Mouse (Mus musculus) neural tube, embryonic 13.5 days (tissue): ENCODE measurements around the gene Apoa2. TPM values are rescaled to one million over a fixed set of nuclear protein-coding genes. Genes with fewer than 3 reads are reported as not detected.

ENCODE experiments used
- ATAC-seq: fragments of 200-750 bp; cut with Nextera tagmentation; 2 replicates; pipeline ENCODE4 v1.8.0; 2017; ENCODE audit warnings: low read depth, mild to moderate bottlenecking, moderate TSS enrichment, moderate library complexity
- H3K27ac ChIP-seq: fragments of 300-500 bp; sonication (generic); replicated peaks from 2 replicates; pipeline ENCODE4 v1.5.1; 2015; ENCODE audit warnings: moderate library complexity, mild to moderate bottlenecking, inconsistent platforms
- H3K27me3 ChIP-seq: fragments of 300-500 bp; sonication (generic); 2 replicates; pipeline ENCODE4 v1.6.1; 2015; ENCODE audit warnings: mild to moderate bottlenecking, inconsistent platforms
- H3K36me3 ChIP-seq: fragments of 300-500 bp; sonication (generic); 2 replicates; pipeline ENCODE4 v1.6.1; 2015; ENCODE audit warnings: mild to moderate bottlenecking, inconsistent platforms
- H3K4me1 ChIP-seq: fragments of 300-500 bp; sonication (generic); replicated peaks from 2 replicates; pipeline ENCODE4 v1.6.1; 2015; ENCODE audit warnings: inconsistent platforms
- H3K4me2 ChIP-seq: fragments of 300-500 bp; sonication (generic); 2 replicates; pipeline ENCODE4 v1.6.1; 2015; ENCODE audit warnings: inconsistent platforms, mild to moderate bottlenecking, moderate library complexity
- H3K4me3 ChIP-seq: fragments of 300-500 bp; sonication (generic); 2 replicates; pipeline ENCODE4 v1.5.1; 2015; ENCODE audit warnings: mild to moderate bottlenecking, inconsistent platforms
- H3K9ac ChIP-seq: fragments of 300-500 bp; sonication (generic); 2 replicates; pipeline ENCODE4 v1.6.1; 2015; ENCODE audit warnings: moderate library complexity, mild to moderate bottlenecking, inconsistent platforms
- H3K9me3 ChIP-seq: fragments of 300-500 bp; sonication (generic); 2 replicates; pipeline ENCODE4 v1.6.1; 2016; ENCODE audit warnings: inconsistent platforms
- WGBS: fragments of 180-500 bp; shearing (Covaris S2); methylation state at CpG from one replicate; pipeline ENCODE4 v1.1.7; 2015; 5-methylcytosine and 5-hydroxymethylcytosine counted together
- polyA plus RNA-seq: library from polyadenylated mRNA; unstranded; fragments of >200 nt; fragmentation: Nextera tagmentation; extraction: Ambion mirVana; gene quantifications from 2 replicates; pipeline ENCODE4 v1.2.1, GENCODE M21; 2015

Gene Apoa2
- polyA plus RNA-seq: 4.1 and 6.8 TPM in 2 replicates

DNA sequence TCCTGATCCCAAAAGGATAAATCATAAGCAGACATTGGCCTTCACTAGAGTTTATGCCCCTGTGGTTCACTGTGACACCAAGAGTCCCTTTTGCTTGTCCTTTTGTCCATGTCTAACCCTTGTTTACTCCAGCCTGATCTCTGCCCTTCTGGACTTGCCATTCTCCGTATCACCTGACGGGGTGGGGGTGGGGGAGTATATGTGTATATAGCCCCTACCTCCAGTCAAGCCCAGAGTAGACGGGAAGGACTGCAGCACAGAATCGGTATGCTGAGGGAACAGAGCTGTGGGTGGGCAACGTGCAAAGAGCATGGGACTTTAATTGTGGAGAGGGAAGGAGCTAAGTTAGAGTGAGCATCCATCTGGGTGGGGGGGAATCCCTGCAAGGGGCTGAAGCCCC is at the start of gene Apoa2:
TSS of gene Apoa2 (plus strand) at position 198 of the 400 bp plus-strand sequence.
- no peak within 1 kb of the TSS for H3K27ac ChIP-seq
- no peaks in the 10 kb centered on the region for H3K27me3 ChIP-seq
- H3K4me2 ChIP-seq: no peak within 1 kb of the TSS
- H3K9me3 ChIP-seq: no peaks in the 10 kb centered on the region
- no peak for ATAC-seq
- no peak within 1 kb of the TSS for H3K9ac ChIP-seq
- WGBS: 83% methylated on average over 5 of the region's 5 CpGs
- peaks cover 19% of the 10 kb centered on the region for H3K4me1 ChIP-seq
- peaks cover 5% of the 10 kb centered on the region for H3K36me3 ChIP-seq
- no peak within 1 kb of the TSS for H3K4me3 ChIP-seq

DNA sequence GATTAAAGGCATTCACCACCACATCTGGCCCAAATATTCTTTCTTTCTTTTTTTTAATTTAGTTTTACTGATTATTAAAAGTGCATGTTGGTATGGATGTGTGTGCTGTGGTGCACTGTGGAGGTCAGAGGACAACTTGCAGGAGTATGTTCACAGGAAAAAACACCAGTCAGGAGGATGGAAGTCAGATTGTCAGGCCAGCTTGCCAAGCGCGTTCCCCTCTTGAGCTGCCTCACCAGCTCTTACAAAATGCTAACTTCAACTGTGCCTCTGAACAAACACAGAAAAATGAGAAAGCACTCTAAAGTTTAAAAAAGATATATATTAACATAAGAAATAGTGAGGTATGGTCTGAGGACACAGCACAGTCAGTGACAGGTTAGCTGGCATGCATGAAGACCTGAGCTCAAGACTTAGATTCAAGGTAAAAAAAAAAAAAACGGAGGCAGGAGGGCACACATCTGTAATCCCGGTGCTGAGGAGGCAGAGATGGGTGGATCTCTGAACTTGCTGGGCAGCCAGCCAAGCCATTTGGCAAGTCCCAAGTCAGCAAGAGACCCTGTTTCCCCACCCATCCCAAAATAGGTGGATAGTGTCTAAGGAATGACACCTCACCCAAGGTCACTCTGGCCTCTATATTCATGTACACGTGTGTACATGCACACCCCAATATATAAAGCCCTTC is 45.2 kb upstream of the Apoa2 start:
- no peak overlapping the region for H3K4me3 ChIP-seq
- no peak overlapping the region for H3K4me2 ChIP-seq
- no peak overlapping the region for H3K9ac ChIP-seq
- H3K27ac ChIP-seq: no peak overlapping the region
- H3K27me3 ChIP-seq: no peaks in the 10 kb centered on the region
- no peaks in the 10 kb centered on the region for H3K9me3 ChIP-seq
- H3K4me1 ChIP-seq: no peaks in the 10 kb centered on the region
- 82% methylated on average over 5 of the region's 5 CpGs for WGBS
- no peak for ATAC-seq
- no peaks in the 10 kb centered on the region for H3K36me3 ChIP-seq

DNA sequence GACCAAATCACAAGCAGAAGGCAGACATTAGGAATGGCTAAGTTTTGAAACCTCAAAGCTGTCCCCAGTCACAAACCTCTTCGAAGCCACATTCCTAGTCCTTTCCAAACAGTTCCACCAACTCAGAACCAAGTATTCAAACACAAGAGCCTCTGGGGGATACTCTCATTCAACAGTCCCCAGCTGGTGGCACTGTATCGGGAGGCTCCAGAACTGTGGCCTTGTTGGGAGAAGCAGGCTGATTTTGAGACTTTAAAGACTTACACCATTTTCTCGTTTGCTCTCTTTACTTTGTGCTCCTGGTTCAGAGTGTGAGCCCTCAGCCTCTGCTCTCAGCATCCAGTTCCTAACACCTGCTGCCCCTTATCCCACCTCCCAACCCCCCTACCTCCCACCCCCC is 41.8 kb upstream of the Apoa2 start:
- Histone ChIP-seq H3K27ac (no peak overlapping the region), H3K4me1 (peaks cover 14% of the 10 kb centered on the region), H3K27me3 (no peaks in the 10 kb centered on the region), H3K4me3 (no peak overlapping the region), H3K4me2 (no peak overlapping the region), H3K36me3 (no peaks in the 10 kb centered on the region), H3K9me3 (no peaks in the 10 kb centered on the region), H3K9ac (no peak overlapping the region)
- no peak for ATAC-seq
- 75% methylated on average over 3 of the region's 3 CpGs for WGBS

DNA sequence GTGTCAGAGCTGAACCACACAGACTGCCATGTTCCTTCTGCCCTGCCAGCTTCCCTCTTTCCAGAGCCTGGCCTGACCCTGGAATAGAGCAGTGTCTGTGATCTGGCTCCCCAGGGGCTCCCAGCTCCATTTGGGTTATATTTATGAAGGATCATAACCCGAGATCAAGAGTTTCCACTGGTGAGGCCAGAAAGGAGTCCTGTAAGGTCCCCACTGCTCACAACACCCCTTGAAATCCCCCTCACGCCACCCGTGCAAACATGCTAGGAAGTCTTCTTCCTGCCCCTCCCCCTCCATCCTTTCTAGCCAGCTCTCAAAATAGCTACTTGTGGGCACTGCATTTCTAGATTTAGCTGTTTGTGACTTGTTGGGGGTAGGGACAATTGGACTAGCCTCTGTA is 41.2 kb upstream of the Apoa2 start:
- no peak overlapping the region for H3K27ac ChIP-seq
- 57% methylated on average over 3 of the region's 3 CpGs for WGBS

DNA sequence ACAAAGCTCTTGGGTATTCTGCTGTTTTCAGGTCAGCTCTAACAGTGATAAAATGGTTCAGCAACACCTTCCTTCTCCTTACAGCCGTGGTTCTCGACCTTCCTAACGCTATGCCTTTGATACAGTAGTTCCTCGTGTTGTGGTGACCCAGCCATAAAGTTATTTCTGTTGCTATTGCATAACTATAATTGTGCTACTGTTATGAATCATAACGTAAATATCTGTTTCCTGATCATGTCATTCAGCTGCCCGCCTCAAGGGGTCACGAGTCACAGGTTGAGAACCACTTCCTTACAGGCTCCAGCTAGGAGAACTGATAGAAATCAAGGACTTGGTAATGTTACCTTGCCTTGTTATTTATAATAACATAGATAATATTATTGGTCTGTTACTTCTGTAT is 40.5 kb upstream of the Apoa2 start:
- Histone ChIP-seq H3K9ac (no peak overlapping the region), H3K4me3 (no peak overlapping the region), H3K27me3 (no peaks in the 10 kb centered on the region), H3K9me3 (no peaks in the 10 kb centered on the region), H3K4me2 (no peak overlapping the region), H3K36me3 (no peaks in the 10 kb centered on the region), H3K27ac (no peak overlapping the region), H3K4me1 (peaks cover 27% of the 10 kb centered on the region)
- no peak for ATAC-seq
- 87% methylated on average over 7 of the region's 7 CpGs for WGBS

More for the DNA sequence above, 41.2 kb upstream of the Apoa2 start:
- Histone ChIP-seq H3K4me2 (no peak overlapping the region), H3K4me1 (peaks cover 20% of the 10 kb centered on the region), H3K4me3 (no peak overlapping the region), H3K9me3 (no peaks in the 10 kb centered on the region), H3K36me3 (no peaks in the 10 kb centered on the region), H3K27me3 (no peaks in the 10 kb centered on the region), H3K9ac (no peak overlapping the region)
- no peak for ATAC-seq

DNA sequence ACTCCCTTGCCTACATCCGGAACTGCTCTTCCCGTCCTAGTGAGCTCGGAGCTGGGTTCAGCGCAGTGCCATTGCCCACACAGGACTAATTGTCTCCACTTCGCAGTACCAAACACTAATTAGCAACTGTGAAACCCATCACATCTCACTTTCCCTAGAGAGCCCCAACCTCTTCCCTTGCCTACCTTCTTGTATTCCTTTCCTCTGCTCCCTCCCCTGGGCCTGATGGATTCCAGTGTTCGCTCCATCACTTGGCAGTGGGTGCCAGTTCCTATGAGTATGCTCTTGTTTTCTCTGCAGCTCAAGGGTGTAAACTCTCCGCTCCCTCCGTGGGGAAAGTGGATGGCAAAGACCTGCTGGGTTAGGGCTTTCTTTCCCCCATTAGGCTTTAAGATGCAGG is 39.2 kb upstream of the Apoa2 start:
- Histone ChIP-seq H3K36me3 (no peaks in the 10 kb centered on the region), H3K4me2 (peak overlapping the region; percentile 4; the same call in 1 of the 2 replicates), H3K9me3 (no peaks in the 10 kb centered on the region), H3K27me3 (peaks cover 1% of the 10 kb centered on the region; the same call in 1 of the 2 replicates), H3K4me3 (no peak overlapping the region), H3K9ac (no peak overlapping the region), H3K27ac (0 out of 2 replicates have a peak overlapping the region, but pooled peaks have one; percentile 28), H3K4me1 (peaks cover 33% of the 10 kb centered on the region)
- no peak for ATAC-seq
- 60% methylated on average over 8 of the region's 8 CpGs for WGBS

DNA sequence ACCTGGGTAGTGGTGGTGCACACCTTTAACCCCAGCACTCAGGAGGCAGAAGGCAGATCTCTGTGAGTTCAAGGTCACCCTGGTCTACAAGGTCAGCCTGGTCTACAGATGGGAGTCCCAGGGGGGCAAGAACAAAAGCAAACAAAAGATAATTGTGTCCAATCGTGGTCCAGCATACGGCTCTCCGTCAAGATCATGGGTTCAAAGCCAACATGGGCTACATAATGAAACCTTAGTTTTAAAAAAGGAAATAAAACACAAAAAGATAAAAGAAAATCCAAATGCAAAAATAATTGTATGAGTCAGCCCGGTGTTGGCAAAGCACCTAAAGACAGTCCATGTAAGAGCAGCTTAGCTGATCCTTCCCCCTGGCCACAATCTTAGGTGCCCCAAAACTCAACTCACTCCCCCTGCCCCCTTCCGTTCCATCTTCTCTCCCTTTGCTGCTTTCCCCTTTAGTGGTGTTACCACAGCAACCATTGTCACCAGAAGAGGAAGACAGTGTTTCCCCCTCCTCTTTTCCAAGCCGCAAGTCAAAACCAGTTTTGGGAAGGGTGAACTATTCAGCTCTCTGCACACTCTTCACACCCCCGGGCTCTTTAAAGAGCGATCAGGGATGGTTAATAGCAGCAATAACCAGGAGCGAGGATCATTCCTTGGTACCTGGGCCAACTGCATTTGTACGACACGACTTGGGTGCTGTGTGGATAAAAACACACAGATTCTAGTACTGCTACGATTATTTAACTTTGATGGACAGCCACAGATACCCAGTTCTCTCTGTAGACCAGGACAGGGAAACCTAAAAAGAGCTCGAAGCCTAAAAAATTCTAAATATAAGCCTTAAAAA is 36.8 kb upstream of the Apoa2 start:
- H3K27ac ChIP-seq: no peak overlapping the region
- no peaks in the 10 kb centered on the region for H3K9me3 ChIP-seq
- H3K4me3 ChIP-seq: no peak overlapping the region
- H3K27me3 ChIP-seq: peaks cover 19% of the 10 kb centered on the region
- H3K4me2 ChIP-seq: peak overlapping the region; percentile 27; the same call in 1 of the 2 replicates
- H3K36me3 ChIP-seq: no peaks in the 10 kb centered on the region
- ATAC-seq: 0 out of 2 replicates have a peak, but pooled peaks have one; percentile 17
- no peak overlapping the region for H3K9ac ChIP-seq
- 25% methylated on average over 13 of the region's 13 CpGs for WGBS
- H3K4me1 ChIP-seq: peaks cover 45% of the 10 kb centered on the region

DNA sequence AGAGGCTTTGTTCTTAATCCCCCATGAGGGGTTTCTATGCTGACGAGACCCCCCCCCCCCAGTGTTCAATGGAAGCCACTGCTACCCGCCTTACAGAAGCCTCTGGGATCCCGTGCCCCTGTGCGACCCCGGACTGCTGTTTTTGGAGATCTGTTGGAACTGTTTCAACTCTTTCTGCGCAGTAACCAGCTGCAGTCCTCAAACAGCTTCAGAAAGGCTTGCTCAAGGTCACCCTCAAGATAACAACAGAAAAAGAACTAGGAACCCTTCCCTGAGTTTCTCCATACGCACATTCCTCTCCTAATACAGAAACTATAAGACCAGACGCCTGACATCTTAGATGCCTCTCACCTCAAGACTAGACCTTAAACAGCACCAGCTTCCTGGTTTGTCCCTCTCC is 35.8 kb upstream of the Apoa2 start:
- Histone ChIP-seq H3K27ac (peak overlapping the region; percentile 34), H3K4me2 (0 out of 2 replicates have a peak overlapping the region, but pooled peaks have one; percentile 3), H3K9me3 (no peaks in the 10 kb centered on the region), H3K27me3 (peaks cover 26% of the 10 kb centered on the region), H3K9ac (no peak overlapping the region), H3K4me3 (no peak overlapping the region), H3K36me3 (no peaks in the 10 kb centered on the region), H3K4me1 (peaks cover 55% of the 10 kb centered on the region)
- no peak for ATAC-seq
- WGBS: 15% methylated on average over 8 of the region's 8 CpGs

DNA sequence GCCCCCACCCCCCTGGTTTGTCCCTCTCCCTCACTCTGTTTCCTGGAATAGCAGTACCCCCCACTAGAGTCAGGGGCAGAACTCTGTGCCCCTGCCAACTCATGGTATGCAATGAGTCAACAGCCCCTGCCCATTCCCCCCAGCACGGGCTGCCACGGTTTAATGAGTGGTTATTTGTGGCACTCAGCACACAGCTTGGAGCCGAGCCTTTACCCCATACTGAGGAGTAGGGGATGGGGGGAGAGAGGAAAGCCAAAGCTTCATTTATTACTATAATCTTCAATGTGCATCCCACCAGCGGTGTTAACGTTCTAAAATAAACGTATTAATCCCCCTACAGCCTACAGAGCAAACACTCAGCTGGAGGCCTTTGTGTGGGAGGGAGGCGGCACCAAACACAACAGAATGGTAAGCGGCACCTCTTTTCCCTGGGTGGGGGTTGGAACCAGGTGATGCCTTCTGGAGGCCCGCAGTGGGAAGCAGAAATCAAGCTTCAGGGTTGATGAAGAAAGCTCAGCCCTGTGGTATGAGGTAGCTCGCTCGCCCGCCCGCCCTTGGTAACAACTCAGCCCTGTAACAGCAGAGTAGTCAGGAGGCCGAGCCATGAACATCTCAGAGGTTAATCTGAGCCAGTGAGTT is 35.3 kb upstream of the Apoa2 start:
- H3K4me3 ChIP-seq: no peak overlapping the region
- peaks cover 31% of the 10 kb centered on the region for H3K27me3 ChIP-seq
- H3K4me2 ChIP-seq: no peak overlapping the region
- H3K4me1 ChIP-seq: peaks cover 60% of the 10 kb centered on the region
- H3K9me3 ChIP-seq: no peaks in the 10 kb centered on the region
- H3K27ac ChIP-seq: peak overlapping the region; percentile 34
- ATAC-seq: peak; percentile 33; the same call in 1 of the 2 replicates
- no peaks in the 10 kb centered on the region for H3K36me3 ChIP-seq
- no peak overlapping the region for H3K9ac ChIP-seq
- WGBS: 27% methylated on average over 14 of the region's 14 CpGs

DNA sequence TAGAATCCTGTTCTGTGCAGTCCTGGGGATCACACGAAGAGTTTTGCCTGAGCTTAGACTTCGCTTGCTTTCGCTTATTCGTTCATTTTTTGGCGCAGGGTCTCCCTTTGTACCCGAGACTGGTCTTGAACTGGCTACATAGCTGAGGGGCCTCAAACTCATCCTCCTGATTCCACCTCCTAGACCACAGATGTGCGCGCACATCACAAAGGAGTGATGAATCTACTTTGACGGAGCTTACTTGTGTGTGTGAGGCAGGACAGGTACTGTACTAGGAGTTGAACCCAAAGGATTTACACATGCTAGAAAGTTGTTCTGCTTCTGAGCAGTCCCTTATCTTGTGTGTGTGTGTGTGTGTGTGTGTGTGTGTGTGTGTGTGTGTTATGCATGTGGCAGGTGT is 34.0 kb upstream of the Apoa2 start:
- WGBS: 93% methylated on average over 9 of the region's 9 CpGs
- Histone ChIP-seq H3K27me3 (peaks cover 44% of the 10 kb centered on the region), H3K9me3 (no peaks in the 10 kb centered on the region), H3K4me1 (peaks cover 66% of the 10 kb centered on the region), H3K27ac (no peak overlapping the region), H3K4me3 (no peak overlapping the region), H3K9ac (no peak overlapping the region), H3K36me3 (no peaks in the 10 kb centered on the region), H3K4me2 (no peak overlapping the region)
- ATAC-seq: no peak

DNA sequence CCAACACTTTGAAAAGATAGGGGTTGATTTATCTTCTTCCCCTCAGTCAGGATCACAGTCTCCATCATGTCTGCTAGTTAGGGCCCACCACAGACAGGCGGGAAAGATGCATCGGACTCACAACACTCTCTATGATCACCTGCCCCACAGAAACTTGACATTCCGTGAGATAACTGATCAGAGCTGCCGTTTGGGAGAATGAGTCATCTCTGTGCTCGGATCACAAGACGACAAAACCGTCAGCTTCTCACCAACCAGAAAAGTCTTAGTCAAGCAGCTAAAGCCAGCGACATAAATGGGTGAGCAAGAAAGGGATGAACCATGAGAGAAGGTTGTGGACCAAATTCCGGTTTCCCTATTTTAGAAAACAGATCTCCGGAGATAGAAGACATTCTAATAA is 32.6 kb upstream of the Apoa2 start:
- Histone ChIP-seq H3K27ac (no peak overlapping the region), H3K4me2 (peak overlapping the region; percentile 93), H3K4me1 (peaks cover 65% of the 10 kb centered on the region)

More for the DNA sequence above, 32.6 kb upstream of the Apoa2 start:
- ATAC-seq: no peak
- Histone ChIP-seq H3K36me3 (no peaks in the 10 kb centered on the region), H3K9me3 (no peaks in the 10 kb centered on the region), H3K27me3 (peaks cover 58% of the 10 kb centered on the region), H3K4me3 (no peak overlapping the region), H3K9ac (no peak overlapping the region)
- WGBS: 46% methylated on average over 10 of the region's 10 CpGs
